Mouse (Mus musculus) hindbrain, embryonic 14.5 days (tissue): ENCODE data around the gene Rab25. TPM values are rescaled to one million over a fixed set of nuclear protein-coding genes. Genes with fewer than 3 reads are reported as not detected.

ENCODE experiments used
- ATAC-seq: fragments of 200-750 bp; cut with Nextera tagmentation; 2 replicates; pipeline ENCODE4 v1.8.0; 2017; ENCODE audit warnings: moderate number of reproducible peaks, mild to moderate bottlenecking, moderate TSS enrichment, moderate library complexity; ENCODE audit not compliant: low FRiP score
- DNase-seq: peaks from one replicate; pipeline ENCODE4 v3.0.0-alpha.2; 2015; ENCODE audit warnings: low spot score
- H3K27ac ChIP-seq: fragments of 300-500 bp; sonication (generic); 2 replicates; pipeline ENCODE4 v1.5.1; 2014; ENCODE audit warnings: mild to moderate bottlenecking, moderate library complexity
- H3K27me3 ChIP-seq: fragments of 300-500 bp; sonication (generic); 2 replicates; pipeline ENCODE4 v1.6.1; 2014; ENCODE audit warnings: mild to moderate bottlenecking, low read length, mixed read lengths; ENCODE audit not compliant: control insufficient read depth, insufficient read depth
- H3K36me3 ChIP-seq: fragments of 300-500 bp; sonication (generic); replicated peaks from 2 replicates; pipeline ENCODE4 v1.6.1; 2014; ENCODE audit not compliant: control insufficient read depth, insufficient read depth
- H3K4me1 ChIP-seq: fragments of 300-500 bp; sonication (generic); replicated peaks from 2 replicates; pipeline ENCODE4 v1.6.1; 2014; ENCODE audit warnings: antibody characterized with exemption, low read length, mixed read lengths; ENCODE audit not compliant: control insufficient read depth, insufficient read depth
- H3K4me2 ChIP-seq: fragments of 300-500 bp; sonication (generic); replicated peaks from 2 replicates; pipeline ENCODE4 v1.6.1; 2014; ENCODE audit warnings: mild to moderate bottlenecking, moderate library complexity
- H3K4me3 ChIP-seq: fragments of 300-500 bp; sonication (generic); replicated peaks from 2 replicates; pipeline ENCODE4 v1.5.1; 2014; ENCODE audit warnings: mild to moderate bottlenecking, low read length
- H3K9ac ChIP-seq: fragments of 300-500 bp; sonication (generic); 2 replicates; pipeline ENCODE4 v1.6.1; 2014
- H3K9me3 ChIP-seq: fragments of 300-500 bp; sonication (generic); 2 replicates; pipeline ENCODE4 v1.6.1; 2016; ENCODE audit warnings: low read length; ENCODE audit not compliant: control insufficient read depth
- WGBS: fragments of 180-500 bp; shearing (Covaris S2); extraction: QIAGEN DNeasy Blood & Tissue Kit; methylation state at CpG from one replicate; pipeline ENCODE4 v1.1.7; 2014; 5-methylcytosine and 5-hydroxymethylcytosine counted together
- polyA plus RNA-seq: library from polyadenylated mRNA; unstranded; fragments of >200 nt; fragmentation: Nextera tagmentation; extraction: Ambion mirVana; gene quantifications from 2 replicates; pipeline ENCODE4 v1.2.1, GENCODE M21; 2014

The Rab25 gene
- polyA plus RNA-seq, 1 experiment from 2014 or later = 0.20 TPM

DNA sequence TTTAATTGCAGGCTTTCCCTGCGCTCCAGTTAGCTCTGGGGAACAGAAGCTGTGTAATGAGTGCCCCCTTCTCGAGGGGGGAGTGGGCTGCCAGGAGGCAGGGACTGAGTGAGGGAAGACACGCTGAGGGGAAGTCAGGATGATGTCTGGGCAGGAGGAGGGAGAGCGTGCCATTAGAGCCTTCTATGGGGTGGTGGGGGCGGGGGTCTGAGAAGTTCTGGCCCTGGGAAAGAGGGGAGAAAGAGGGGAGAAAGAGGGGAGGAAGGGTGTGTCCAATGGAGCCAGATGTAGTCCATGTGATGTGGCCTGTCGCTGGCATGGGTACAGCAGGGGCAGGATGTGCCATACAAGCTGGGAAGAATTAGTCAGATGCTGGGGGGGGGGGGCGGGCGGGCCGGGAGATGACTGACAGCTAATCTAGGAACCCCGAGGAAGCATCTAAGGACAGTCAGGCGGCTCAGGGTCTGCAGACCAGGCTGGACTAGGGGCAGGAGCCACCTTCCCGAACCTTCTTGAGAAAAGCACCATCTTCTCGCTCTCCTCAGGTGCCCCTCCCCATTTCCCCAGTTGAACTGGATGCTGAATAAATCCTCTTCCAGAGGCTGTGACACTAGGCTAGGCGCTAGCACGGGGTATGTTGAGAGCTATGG, 35.1 kb downstream of the Rab25 start:
- DNase-seq (no peak), ATAC-seq (no peak)
- Histone ChIP-seq H3K4me1 (peaks cover 31% of the 10 kb centered on the region), H3K27ac (no peak overlapping the region), H3K4me2 (no peak overlapping the region), H3K9me3 (no peaks in the 10 kb centered on the region), H3K36me3 (no peaks in the 10 kb centered on the region), H3K9ac (no peak overlapping the region), H3K27me3 (no peaks in the 10 kb centered on the region), H3K4me3 (no peak overlapping the region)
- 35% methylated on average over 15 of the region's 15 CpGs for WGBS

DNA sequence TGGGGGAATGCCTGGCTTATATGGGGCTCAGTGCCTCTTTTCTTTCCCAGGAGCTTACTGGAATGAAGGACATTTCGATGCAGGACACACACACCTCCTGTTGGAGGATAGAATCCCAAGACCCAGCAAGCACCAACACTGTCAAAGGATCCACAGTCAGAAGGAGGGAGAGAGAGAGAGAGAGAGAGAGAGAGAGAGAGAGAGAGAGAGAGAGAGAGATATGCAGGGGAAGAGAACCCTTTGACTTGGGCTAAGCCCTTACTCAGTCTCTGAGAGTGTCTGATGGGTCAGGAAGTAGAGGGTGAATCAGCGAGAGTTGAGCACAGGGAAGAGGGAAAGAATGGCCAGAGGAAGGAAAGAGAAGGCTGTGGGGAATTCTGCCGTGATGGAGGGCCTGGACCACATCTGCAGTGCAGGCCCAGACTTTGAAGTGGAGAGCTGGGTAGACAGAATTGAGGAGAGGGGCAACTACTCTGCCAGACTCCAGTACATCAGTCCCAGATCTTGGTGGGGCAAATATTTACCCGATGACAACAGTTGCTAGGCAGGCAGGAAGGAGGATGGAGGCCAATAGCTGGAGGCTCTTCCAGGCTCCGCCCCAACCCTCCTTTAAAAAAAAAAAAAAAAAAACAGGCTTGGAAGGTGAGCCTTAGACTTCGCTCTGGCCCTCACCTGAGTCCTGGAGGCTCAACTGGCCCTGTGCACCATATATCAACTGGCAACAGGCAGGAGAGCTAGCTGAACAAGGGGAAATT, 35.8 kb downstream of the Rab25 start:
- DNase-seq (no peak), ATAC-seq (no peak)
- H3K4me1 ChIP-seq = peaks cover 31% of the 10 kb centered on the region
- H3K27me3 ChIP-seq = no peaks in the 10 kb centered on the region
- no peak overlapping the region for H3K27ac ChIP-seq
- H3K9ac ChIP-seq = no peak overlapping the region
- WGBS = 32% methylated on average over 6 of the region's 6 CpGs
- no peaks in the 10 kb centered on the region for H3K36me3 ChIP-seq
- H3K9me3 ChIP-seq = no peaks in the 10 kb centered on the region
- no peak overlapping the region for H3K4me2 ChIP-seq
- no peak overlapping the region for H3K4me3 ChIP-seq

DNA sequence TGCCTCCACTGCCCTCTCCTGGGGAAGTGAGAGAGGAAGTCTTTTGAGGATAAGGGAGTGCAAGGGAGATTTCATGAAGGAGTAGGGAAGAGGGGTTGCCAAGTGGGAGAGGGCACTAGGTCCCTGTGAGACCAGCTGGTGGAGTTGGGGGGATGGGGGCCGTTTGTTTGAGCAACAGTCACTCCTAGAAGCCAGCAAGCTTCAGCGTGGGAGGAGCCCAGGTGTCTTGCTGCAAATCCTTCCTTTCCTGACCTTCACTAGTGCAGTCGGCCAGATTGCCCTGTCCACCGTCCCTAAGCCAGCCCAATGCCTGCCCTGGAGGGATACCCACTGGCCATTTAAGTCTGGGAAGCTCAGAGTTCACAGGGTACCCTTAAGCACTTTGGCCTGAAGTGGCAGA, 36.5 kb downstream of the Rab25 start:
- no peaks in the 10 kb centered on the region for H3K9me3 ChIP-seq
- no peaks in the 10 kb centered on the region for H3K36me3 ChIP-seq
- no peak overlapping the region for H3K27ac ChIP-seq
- H3K9ac ChIP-seq = no peak overlapping the region
- H3K4me2 ChIP-seq = no peak overlapping the region
- WGBS = 56% methylated on average over 4 of the region's 4 CpGs
- H3K4me1 ChIP-seq = peaks cover 31% of the 10 kb centered on the region
- no peak for DNase-seq
- no peak overlapping the region for H3K4me3 ChIP-seq
- H3K27me3 ChIP-seq = no peaks in the 10 kb centered on the region
- ATAC-seq = no peak

DNA sequence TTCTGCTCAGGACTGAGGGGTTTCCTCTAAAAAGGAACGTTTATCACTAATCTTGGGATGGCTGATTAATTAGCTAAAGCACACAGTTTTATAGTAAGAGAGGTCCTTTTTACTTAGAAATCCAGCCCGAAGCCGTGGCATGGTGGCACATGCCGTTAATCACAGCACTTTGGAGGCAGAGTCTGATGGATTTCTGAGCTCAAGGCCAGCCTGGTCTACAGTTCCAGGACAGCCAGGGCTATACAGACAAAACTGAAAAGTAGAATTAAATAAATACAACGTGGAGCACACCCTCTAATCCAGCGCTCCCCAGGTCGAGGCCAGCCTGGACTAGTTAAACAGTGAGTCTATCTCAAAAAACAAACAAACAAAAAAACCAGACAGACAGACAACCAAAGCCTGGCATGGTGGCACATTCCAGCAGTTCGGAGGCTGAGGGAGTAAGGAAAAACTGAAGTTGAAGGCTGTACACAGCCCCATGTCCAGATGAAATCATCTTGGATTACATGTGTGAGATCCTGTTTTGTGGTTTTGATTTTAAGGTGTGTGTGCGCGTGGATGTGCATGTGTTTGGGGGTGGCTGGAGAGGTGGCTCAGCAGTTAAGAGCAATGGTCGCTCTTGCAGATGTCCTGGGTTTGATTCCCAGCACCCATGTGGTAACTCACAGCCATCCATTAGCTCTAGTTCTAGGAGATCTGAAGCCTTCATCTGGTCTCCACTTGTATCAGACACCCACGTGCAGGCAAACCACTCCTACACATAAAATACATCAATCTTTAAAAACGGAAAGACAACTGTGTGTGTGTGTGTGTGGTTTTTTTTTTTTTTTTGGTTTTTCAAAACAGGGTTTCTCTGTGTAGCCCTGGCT, 37.4 kb downstream of the Rab25 start:
- WGBS = 49% methylated on average over 13 of the region's 13 CpGs
- DNase-seq (no peak), ATAC-seq (no peak)
- H3K4me1 ChIP-seq = peaks cover 31% of the 10 kb centered on the region
- H3K4me2 ChIP-seq = peak overlapping the region; percentile 54
- no peaks in the 10 kb centered on the region for H3K9me3 ChIP-seq
- H3K27me3 ChIP-seq = no peaks in the 10 kb centered on the region
- peak overlapping the region; percentile 89 for H3K27ac ChIP-seq
- peak overlapping the region; percentile 32 for H3K4me3 ChIP-seq
- H3K9ac ChIP-seq = peak overlapping the region; percentile 32
- no peaks in the 10 kb centered on the region for H3K36me3 ChIP-seq

DNA sequence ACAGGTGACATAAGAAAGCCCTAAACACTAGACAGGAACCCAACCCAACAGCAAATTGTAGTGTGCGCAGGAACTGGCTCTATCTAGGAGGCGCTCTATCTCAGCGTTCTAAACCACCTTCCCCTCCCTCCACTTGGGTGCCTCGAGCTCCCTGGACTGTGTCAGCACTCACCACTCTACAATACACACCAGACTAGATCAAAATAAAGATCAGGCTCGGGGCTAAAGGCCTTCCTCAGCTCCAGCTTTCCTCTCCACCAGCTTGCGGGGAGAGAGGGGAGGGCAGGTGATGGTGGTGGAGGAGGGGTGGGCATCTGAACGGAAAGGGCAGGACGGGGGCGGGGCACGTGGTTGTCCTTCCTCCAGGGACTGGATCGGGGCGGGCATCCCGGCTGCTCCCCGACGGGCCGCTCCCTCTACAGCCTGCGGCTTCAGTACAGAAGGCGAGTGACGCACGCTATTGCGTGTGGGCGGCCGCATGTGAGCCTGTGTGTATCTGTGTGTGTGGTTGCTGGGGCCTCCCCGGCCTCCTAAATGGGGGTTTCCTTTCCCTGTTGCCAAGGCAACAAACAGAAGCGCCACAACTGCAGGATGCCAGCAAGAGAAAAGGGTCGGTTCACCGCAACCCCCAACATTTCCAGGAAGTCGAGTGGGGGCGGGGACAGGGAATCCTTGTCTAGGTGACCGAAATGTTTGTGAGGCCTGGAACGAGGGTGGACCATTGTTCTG, 38.2 kb downstream of the Rab25 start, which contains the start of gene Lmna:
Gene Lmna, minus strand, starts transcription at position 265 of the 729 bp plus-strand sequence.
- peak within 1 kb of the TSS; percentile 54 for H3K4me2 ChIP-seq
- DNase-seq = peak; percentile 84
- peaks cover 31% of the 10 kb centered on the region for H3K4me1 ChIP-seq
- H3K9ac ChIP-seq = peak within 1 kb of the TSS; percentile 32
- H3K36me3 ChIP-seq = no peaks in the 10 kb centered on the region
- H3K4me3 ChIP-seq = peak within 1 kb of the TSS; percentile 32
- H3K9me3 ChIP-seq = no peaks in the 10 kb centered on the region
- under 1% methylated on average over 31 of the region's 31 CpGs for WGBS
- no peaks in the 10 kb centered on the region for H3K27me3 ChIP-seq
- ATAC-seq = peak; percentile 95
- peak within 1 kb of the TSS; percentile 89 for H3K27ac ChIP-seq

DNA sequence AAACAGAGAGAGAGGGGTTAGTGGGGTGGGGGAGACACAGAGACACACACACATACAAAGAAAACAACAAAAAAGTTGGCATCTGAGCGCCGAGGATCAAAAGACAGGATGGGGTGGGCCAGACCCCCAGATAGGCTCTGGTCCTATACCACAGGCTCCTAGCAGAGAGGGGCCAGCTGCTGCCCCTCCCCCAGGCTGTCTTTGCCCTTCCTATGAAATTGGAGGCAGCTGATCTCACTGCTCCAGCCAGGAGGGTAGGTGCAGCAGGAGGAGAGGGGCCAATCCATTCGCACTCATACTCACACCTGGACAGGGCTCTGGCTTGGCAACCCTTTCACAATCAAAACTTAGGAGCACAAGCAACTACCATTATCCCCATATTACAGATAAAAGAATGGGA, 38.9 kb downstream of the Rab25 start:
- peak overlapping the region; percentile 32 for H3K9ac ChIP-seq
- no peak for DNase-seq
- no peaks in the 10 kb centered on the region for H3K36me3 ChIP-seq
- H3K4me1 ChIP-seq = peaks cover 31% of the 10 kb centered on the region
- 68% methylated on average over 3 of the region's 3 CpGs for WGBS
- H3K4me3 ChIP-seq = peak overlapping the region; percentile 32
- H3K4me2 ChIP-seq = peak overlapping the region; percentile 54
- no peaks in the 10 kb centered on the region for H3K27me3 ChIP-seq
- no peak for ATAC-seq
- H3K9me3 ChIP-seq = no peaks in the 10 kb centered on the region
- H3K27ac ChIP-seq = peak overlapping the region; percentile 89

DNA sequence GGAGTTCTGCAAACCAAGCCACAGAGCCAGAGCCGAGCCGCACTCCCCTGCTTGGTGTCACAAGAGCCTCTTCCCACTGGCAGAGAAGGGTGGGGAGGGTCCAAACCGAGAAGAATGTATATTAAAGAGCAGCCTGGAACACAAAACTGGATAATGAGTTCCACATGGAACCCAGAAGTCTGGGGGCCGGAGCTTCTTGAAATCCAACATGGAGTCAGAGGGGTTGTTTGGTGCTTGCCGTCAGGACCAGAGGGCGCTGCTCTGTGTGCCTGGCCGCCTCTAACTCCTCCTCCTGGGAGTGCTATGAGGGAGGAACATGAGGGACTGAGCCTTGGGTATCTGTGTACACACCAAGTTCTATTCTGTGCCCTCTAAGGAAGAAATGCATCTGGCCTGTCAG, 42.3 kb downstream of the Rab25 start:
- Histone ChIP-seq H3K4me3 (no peak overlapping the region), H3K9ac (no peak overlapping the region), H3K4me1 (peaks cover 31% of the 10 kb centered on the region), H3K27ac (no peak overlapping the region), H3K36me3 (no peaks in the 10 kb centered on the region), H3K9me3 (no peaks in the 10 kb centered on the region), H3K27me3 (peaks cover 4% of the 10 kb centered on the region), H3K4me2 (no peak overlapping the region)
- ATAC-seq (no peak), DNase-seq (no peak)
- 52% methylated on average over 7 of the region's 7 CpGs for WGBS

DNA sequence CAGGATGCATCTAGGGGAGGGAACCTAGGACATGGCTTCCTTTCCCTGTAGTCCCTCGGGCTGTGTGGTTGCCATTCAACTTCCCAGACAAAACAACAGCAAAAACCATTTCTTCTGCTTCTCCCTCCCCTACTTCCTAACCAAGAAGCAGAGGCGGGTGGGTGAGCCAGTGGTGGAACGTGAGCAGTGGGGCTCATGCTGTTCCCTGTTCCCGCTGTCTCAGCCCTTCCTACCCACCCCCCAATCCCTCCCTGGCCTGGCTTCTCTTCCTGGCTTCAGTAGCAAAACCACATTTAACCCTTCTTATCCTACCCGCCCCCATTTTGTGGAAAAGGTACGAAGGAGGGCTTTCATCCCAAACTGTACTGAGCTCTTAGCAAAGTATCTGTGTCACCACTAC, 43.0 kb downstream of the Rab25 start:
- ATAC-seq (no peak), DNase-seq (no peak)
- H3K27ac ChIP-seq = no peak overlapping the region
- no peaks in the 10 kb centered on the region for H3K9me3 ChIP-seq
- WGBS = 75% methylated on average over 6 of the region's 6 CpGs
- no peak overlapping the region for H3K4me3 ChIP-seq
- H3K36me3 ChIP-seq = no peaks in the 10 kb centered on the region
- no peak overlapping the region for H3K9ac ChIP-seq
- H3K4me1 ChIP-seq = peaks cover 24% of the 10 kb centered on the region
- peaks cover 4% of the 10 kb centered on the region for H3K27me3 ChIP-seq
- H3K4me2 ChIP-seq = no peak overlapping the region
